Mouse (Mus musculus): ENCODE data around the gene Cmc2. TPM values are rescaled to one million over a fixed set of nuclear protein-coding genes. Genes with fewer than 3 reads are reported as not detected.

The Cmc2 gene
- polyA plus RNA-seq, 1 experiment from 2014 or later, result 126 TPM

- peaks cover 6 to 14% of the 10 kb centered on the region in 2 experiments for H3K4me1 ChIP-seq (ENCODE audit: control insufficient read depth in 2 of 2, insufficient read depth in 2 of 2, low read length in 2 of 2)
- under 1% methylated on average over 22 of the region's 22 CpGs for WGBS
- H3K4me3 ChIP-seq (ENCODE audit: control insufficient read depth in 1 of 2, insufficient read depth in 1 of 2, low read depth in 1 of 2, low read length in 2 of 2), result peak overlapping the region; percentile 80 to 84
- H3K9ac ChIP-seq (ENCODE audit: low read length), result peak overlapping the region; percentile 87
- ATAC-seq (ENCODE audit: insufficient number of reproducible peaks, insufficient read depth, low FRiP score, low read depth), result peak; percentile 52
- H3K27ac ChIP-seq (replicated peaks in 1 of 2; ENCODE audit: control insufficient read depth in 1 of 2, insufficient read depth in 1 of 2, low read depth in 2 of 2, low read length in 2 of 2), result peak overlapping the region; percentile 90 to 92
- H3K4me2 ChIP-seq (ENCODE audit: low read length), result peak overlapping the region; percentile 67
- H3K27me3 ChIP-seq (ENCODE audit: control insufficient read depth, insufficient read depth, low read length), result no peaks in the 10 kb centered on the region
- H3K36me3 ChIP-seq (ENCODE audit: control insufficient read depth, insufficient read depth, low read length), result peaks cover 41% of the 10 kb centered on the region
- no peaks in the 10 kb centered on the region for H3K9me3 ChIP-seq (ENCODE audit: control insufficient read depth, low read length)
Observed at GRCm38 (mm10) chr8:116921005-116921336, 284 bp downstream of the Cmc2 start.

GRCm38 (mm10) chr8:116905836-116906235 is 15.4 kb downstream of the Cmc2 start:
- peaks cover 36% of the 10 kb centered on the region for H3K36me3 ChIP-seq (ENCODE audit: control insufficient read depth, insufficient read depth, low read length)

GRCm38 (mm10) chr8:116905252-116905651 is 16.0 kb downstream of the Cmc2 start:
- peaks cover 30% of the 10 kb centered on the region for H3K36me3 ChIP-seq (ENCODE audit: control insufficient read depth, insufficient read depth, low read length)
- H3K9ac ChIP-seq (ENCODE audit: low read length), result no peak overlapping the region
- H3K27me3 ChIP-seq (ENCODE audit: control insufficient read depth, insufficient read depth, low read length), result no peaks in the 10 kb centered on the region
- H3K4me3 ChIP-seq (ENCODE audit: control insufficient read depth in 1 of 2, insufficient read depth in 1 of 2, low read depth in 1 of 2, low read length in 2 of 2), result no peak overlapping the region
- WGBS, result 78% methylated on average over 4 of the region's 4 CpGs
- 0 out of 4 replicates have a peak, but pooled peaks cover 0 to 3% of the 10 kb centered on the region in 2 experiments for H3K4me1 ChIP-seq (ENCODE audit: control insufficient read depth in 2 of 2, insufficient read depth in 2 of 2, low read length in 2 of 2)
- H3K9me3 ChIP-seq (ENCODE audit: control insufficient read depth, low read length), result no peaks in the 10 kb centered on the region
- ATAC-seq (ENCODE audit: insufficient number of reproducible peaks, insufficient read depth, low FRiP score, low read depth), result 0 out of 2 replicates have a peak, but pooled peaks have one; percentile 21
- peak overlapping the region in 1 of 2 experiments; percentile 27; a peak in 1 of 4 replicates for H3K27ac ChIP-seq (replicated peaks in 1 of 2; ENCODE audit: control insufficient read depth in 1 of 2, insufficient read depth in 1 of 2, low read depth in 2 of 2, low read length in 2 of 2)
- H3K4me2 ChIP-seq (ENCODE audit: low read length), result no peak overlapping the region

More at GRCm38 (mm10) chr8:116905836-116906235, 15.4 kb downstream of the Cmc2 start:
- no peak overlapping the region for H3K4me3 ChIP-seq (ENCODE audit: control insufficient read depth in 1 of 2, insufficient read depth in 1 of 2, low read depth in 1 of 2, low read length in 2 of 2)
- H3K27me3 ChIP-seq (ENCODE audit: control insufficient read depth, insufficient read depth, low read length), result no peaks in the 10 kb centered on the region
- no peak for ATAC-seq (ENCODE audit: insufficient number of reproducible peaks, insufficient read depth, low FRiP score, low read depth)
- no peak overlapping the region for H3K27ac ChIP-seq (replicated peaks in 1 of 2; ENCODE audit: control insufficient read depth in 1 of 2, insufficient read depth in 1 of 2, low read depth in 2 of 2, low read length in 2 of 2)
- H3K4me1 ChIP-seq (ENCODE audit: control insufficient read depth in 2 of 2, insufficient read depth in 2 of 2, low read length in 2 of 2), result 0 out of 4 replicates have a peak, but pooled peaks cover 0 to 3% of the 10 kb centered on the region in 2 experiments
- no peaks in the 10 kb centered on the region for H3K9me3 ChIP-seq (ENCODE audit: control insufficient read depth, low read length)
- 94% methylated on average over 4 of the region's 4 CpGs for WGBS
- no peak overlapping the region for H3K4me2 ChIP-seq (ENCODE audit: low read length)
- no peak overlapping the region for H3K9ac ChIP-seq (ENCODE audit: low read length)

GRCm38 (mm10) chr8:116904736-116905135 is 16.5 kb downstream of the Cmc2 start:
- H3K9me3 ChIP-seq (ENCODE audit: control insufficient read depth, low read length), result no peaks in the 10 kb centered on the region
- 73% methylated on average over 4 of the region's 4 CpGs for WGBS
- ATAC-seq (ENCODE audit: insufficient number of reproducible peaks, insufficient read depth, low FRiP score, low read depth), result no peak

GRCm38 (mm10) chr8:116895521-116895920 is 25.7 kb downstream of the Cmc2 start:
- WGBS, result 88% methylated on average over 6 of the region's 6 CpGs
- no peak overlapping the region for H3K9ac ChIP-seq (ENCODE audit: low read length)

More at GRCm38 (mm10) chr8:116904736-116905135, 16.5 kb downstream of the Cmc2 start:
- peaks cover 25% of the 10 kb centered on the region for H3K36me3 ChIP-seq (ENCODE audit: control insufficient read depth, insufficient read depth, low read length)
- no peak overlapping the region for H3K4me3 ChIP-seq (ENCODE audit: control insufficient read depth in 1 of 2, insufficient read depth in 1 of 2, low read depth in 1 of 2, low read length in 2 of 2)
- H3K27ac ChIP-seq (replicated peaks in 1 of 2; ENCODE audit: control insufficient read depth in 1 of 2, insufficient read depth in 1 of 2, low read depth in 2 of 2, low read length in 2 of 2), result peak overlapping the region in 1 of 2 experiments; percentile 27; a peak in 1 of 4 replicates
- no peaks in the 10 kb centered on the region for H3K27me3 ChIP-seq (ENCODE audit: control insufficient read depth, insufficient read depth, low read length)
- H3K4me2 ChIP-seq (ENCODE audit: low read length), result no peak overlapping the region
- H3K9ac ChIP-seq (ENCODE audit: low read length), result no peak overlapping the region
- 0 out of 4 replicates have a peak, but pooled peaks cover 0 to 3% of the 10 kb centered on the region in 2 experiments for H3K4me1 ChIP-seq (ENCODE audit: control insufficient read depth in 2 of 2, insufficient read depth in 2 of 2, low read length in 2 of 2)

GRCm38 (mm10) chr8:116893938-116894337 is 27.3 kb downstream of the Cmc2 start:
- ATAC-seq (ENCODE audit: insufficient number of reproducible peaks, insufficient read depth, low FRiP score, low read depth), result no peak
- no peak overlapping the region for H3K9ac ChIP-seq (ENCODE audit: low read length)
- H3K4me3 ChIP-seq (ENCODE audit: control insufficient read depth in 1 of 2, insufficient read depth in 1 of 2, low read depth in 1 of 2, low read length in 2 of 2), result no peak overlapping the region
- H3K4me2 ChIP-seq (ENCODE audit: low read length), result no peak overlapping the region
- peaks cover 31% of the 10 kb centered on the region for H3K36me3 ChIP-seq (ENCODE audit: control insufficient read depth, insufficient read depth, low read length)
- peaks cover 6% of the 10 kb centered on the region; the same call in 1 of the 2 replicates for H3K9me3 ChIP-seq (ENCODE audit: control insufficient read depth, low read length)
- no peak overlapping the region for H3K27ac ChIP-seq (replicated peaks in 1 of 2; ENCODE audit: control insufficient read depth in 1 of 2, insufficient read depth in 1 of 2, low read depth in 2 of 2, low read length in 2 of 2)
- H3K4me1 ChIP-seq (ENCODE audit: control insufficient read depth in 2 of 2, insufficient read depth in 2 of 2, low read length in 2 of 2), result no peaks in the 10 kb centered on the region
- WGBS, result 92% methylated on average over 11 of the region's 11 CpGs
- no peaks in the 10 kb centered on the region for H3K27me3 ChIP-seq (ENCODE audit: control insufficient read depth, insufficient read depth, low read length)

More at GRCm38 (mm10) chr8:116895521-116895920, 25.7 kb downstream of the Cmc2 start:
- H3K36me3 ChIP-seq (ENCODE audit: control insufficient read depth, insufficient read depth, low read length), result peaks cover 20% of the 10 kb centered on the region
- peaks cover 6% of the 10 kb centered on the region; the same call in 1 of the 2 replicates for H3K9me3 ChIP-seq (ENCODE audit: control insufficient read depth, low read length)
- no peaks in the 10 kb centered on the region for H3K27me3 ChIP-seq (ENCODE audit: control insufficient read depth, insufficient read depth, low read length)
- H3K27ac ChIP-seq (replicated peaks in 1 of 2; ENCODE audit: control insufficient read depth in 1 of 2, insufficient read depth in 1 of 2, low read depth in 2 of 2, low read length in 2 of 2), result no peak overlapping the region
- H3K4me2 ChIP-seq (ENCODE audit: low read length), result no peak overlapping the region
- ATAC-seq (ENCODE audit: insufficient number of reproducible peaks, insufficient read depth, low FRiP score, low read depth), result no peak
- no peak overlapping the region for H3K4me3 ChIP-seq (ENCODE audit: control insufficient read depth in 1 of 2, insufficient read depth in 1 of 2, low read depth in 1 of 2, low read length in 2 of 2)
- H3K4me1 ChIP-seq (ENCODE audit: control insufficient read depth in 2 of 2, insufficient read depth in 2 of 2, low read length in 2 of 2), result no peaks in the 10 kb centered on the region

GRCm38 (mm10) chr8:116892636-116893035 is 28.6 kb downstream of the Cmc2 start:
- Histone ChIP-seq H3K36me3 (ENCODE audit: control insufficient read depth, insufficient read depth, low read length) (peaks cover 43% of the 10 kb centered on the region), H3K4me2 (ENCODE audit: low read length) (no peak overlapping the region), H3K4me1 (ENCODE audit: control insufficient read depth in 2 of 2, insufficient read depth in 2 of 2, low read length in 2 of 2) (no peaks in the 10 kb centered on the region), H3K9me3 (ENCODE audit: control insufficient read depth, low read length) (peaks cover 6% of the 10 kb centered on the region; the same call in 1 of the 2 replicates), H3K27ac (replicated peaks in 1 of 2; ENCODE audit: control insufficient read depth in 1 of 2, insufficient read depth in 1 of 2, low read depth in 2 of 2, low read length in 2 of 2) (no peak overlapping the region), H3K4me3 (ENCODE audit: control insufficient read depth in 1 of 2, insufficient read depth in 1 of 2, low read depth in 1 of 2, low read length in 2 of 2) (no peak overlapping the region), H3K27me3 (ENCODE audit: control insufficient read depth, insufficient read depth, low read length) (no peaks in the 10 kb centered on the region), H3K9ac (ENCODE audit: low read length) (no peak overlapping the region)
- no peak for ATAC-seq (ENCODE audit: insufficient number of reproducible peaks, insufficient read depth, low FRiP score, low read depth)
- WGBS, result 74% methylated on average over 9 of the region's 9 CpGs

- no peak overlapping the region for H3K27ac ChIP-seq (replicated peaks in 1 of 2; ENCODE audit: control insufficient read depth in 1 of 2, insufficient read depth in 1 of 2, low read depth in 2 of 2, low read length in 2 of 2)
- 85% methylated on average over 3 of the region's 3 CpGs for WGBS
- H3K9ac ChIP-seq (ENCODE audit: low read length), result no peak overlapping the region
- peaks cover 48% of the 10 kb centered on the region for H3K36me3 ChIP-seq (ENCODE audit: control insufficient read depth, insufficient read depth, low read length)
- no peaks in the 10 kb centered on the region for H3K4me1 ChIP-seq (ENCODE audit: control insufficient read depth in 2 of 2, insufficient read depth in 2 of 2, low read length in 2 of 2)
- H3K4me2 ChIP-seq (ENCODE audit: low read length), result no peak overlapping the region
- no peak overlapping the region for H3K4me3 ChIP-seq (ENCODE audit: control insufficient read depth in 1 of 2, insufficient read depth in 1 of 2, low read depth in 1 of 2, low read length in 2 of 2)
- peaks cover 6% of the 10 kb centered on the region; the same call in 1 of the 2 replicates for H3K9me3 ChIP-seq (ENCODE audit: control insufficient read depth, low read length)
- no peak for ATAC-seq (ENCODE audit: insufficient number of reproducible peaks, insufficient read depth, low FRiP score, low read depth)
- no peaks in the 10 kb centered on the region for H3K27me3 ChIP-seq (ENCODE audit: control insufficient read depth, insufficient read depth, low read length)
Observed at GRCm38 (mm10) chr8:116892130-116892529, 29.1 kb downstream of the Cmc2 start.
